Mouse (Mus musculus) layer of hippocampus, postnatal 36 days (tissue): ENCODE data around the gene Acsl1. TPM values are rescaled to one million over a fixed set of nuclear protein-coding genes. Genes with fewer than 3 reads are reported as not detected.

Source experiments
- DNase-seq, 2 experiments: peaks; one replicate each; pipeline ENCODE4 v3.0.0; 2022
- total RNA-seq, 2 experiments: library from RNA; stranded (reverse); gene quantifications; 2 replicates each; pipeline ENCODE4 v1.2.3; 2021

Acsl1 gene
- total RNA-seq, 2 experiments from 2014 or later: 39.8 to 44.9 TPM

DNA sequence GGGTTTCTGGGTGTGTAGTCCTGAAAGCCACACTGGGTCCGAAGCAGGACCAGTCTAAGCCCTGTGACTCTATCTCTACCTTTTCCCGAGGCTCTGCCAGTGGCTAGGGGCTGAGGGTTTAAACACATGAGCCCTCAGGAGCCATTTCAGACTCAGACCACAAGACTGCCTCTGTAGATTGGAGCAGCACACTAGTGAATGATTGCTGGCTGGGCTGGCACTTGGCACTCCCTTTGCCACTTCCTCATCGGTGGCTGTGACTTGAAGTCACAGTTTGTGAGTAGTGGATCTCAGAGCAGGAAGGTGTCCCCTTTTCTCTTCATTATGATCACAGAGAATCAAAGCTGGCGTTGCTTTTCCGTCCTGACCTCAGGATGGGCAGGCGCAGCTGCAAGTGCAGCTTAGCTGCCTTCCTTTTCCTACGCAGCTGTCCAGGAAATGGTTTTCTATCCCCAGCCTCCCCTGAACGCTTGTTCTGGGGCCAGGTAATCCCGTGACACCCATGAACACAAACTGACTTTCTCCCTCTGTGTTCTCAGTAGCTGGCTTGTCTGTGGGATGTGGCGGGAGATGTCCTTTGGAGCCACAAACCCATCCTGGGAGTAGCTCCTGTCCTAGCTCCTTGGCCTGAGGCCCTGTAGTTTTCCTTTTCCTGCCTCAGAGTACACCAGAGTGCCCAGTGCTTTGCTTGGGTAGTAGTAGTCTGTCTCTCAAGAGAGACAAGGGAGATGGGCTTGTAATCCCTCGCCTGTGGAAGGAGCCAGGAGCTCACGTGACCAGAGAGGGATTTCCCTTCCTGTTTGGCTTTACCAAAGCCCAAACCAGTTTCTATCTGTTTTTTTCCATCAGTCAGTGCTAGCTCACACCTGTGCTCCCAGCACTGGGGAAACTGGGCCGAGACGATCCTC is 37.9 kb downstream of the Acsl1 start:
- DNase-seq: no peak

DNA sequence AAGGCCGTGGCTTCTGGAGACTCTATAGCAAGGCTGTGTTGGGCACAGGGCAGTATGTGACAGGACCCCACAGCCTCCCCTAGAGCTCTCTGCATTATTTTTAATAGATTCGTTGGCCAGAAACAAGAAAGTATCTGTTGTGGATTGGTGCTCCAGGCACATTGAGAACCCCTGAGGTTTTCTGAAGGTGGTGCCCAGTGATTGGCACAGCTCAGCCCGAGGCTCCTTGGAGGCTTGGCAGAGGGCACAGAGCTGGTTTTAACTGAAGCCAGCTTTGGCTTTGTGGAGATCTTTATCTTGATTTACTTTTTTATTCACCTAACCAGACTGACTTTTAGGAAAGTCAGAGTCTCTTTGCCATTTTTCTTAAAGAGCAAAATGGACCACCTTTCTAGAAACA is 38.6 kb downstream of the Acsl1 start:
- DNase-seq: no peak

DNA sequence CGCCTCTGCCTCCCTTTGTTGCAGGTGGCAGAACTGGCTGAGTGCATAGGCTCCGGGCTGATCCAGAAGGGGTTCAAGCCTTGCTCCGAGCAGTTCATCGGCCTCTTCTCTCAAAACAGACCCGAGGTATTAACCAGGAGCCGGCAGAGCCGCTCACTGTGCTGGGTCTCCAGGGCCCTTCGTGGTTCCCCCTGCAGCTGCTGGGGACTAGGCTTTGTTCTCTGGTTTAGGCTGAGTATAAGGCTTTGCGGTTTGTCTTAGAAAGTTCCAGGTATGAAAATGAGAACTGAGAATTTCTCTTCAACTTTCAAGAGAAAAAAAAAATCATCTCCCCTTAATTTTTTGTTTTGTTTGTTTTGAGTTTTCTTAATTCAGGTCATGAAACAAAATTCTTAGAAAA is 40.5 kb downstream of the Acsl1 start:
- no peak for DNase-seq

DNA sequence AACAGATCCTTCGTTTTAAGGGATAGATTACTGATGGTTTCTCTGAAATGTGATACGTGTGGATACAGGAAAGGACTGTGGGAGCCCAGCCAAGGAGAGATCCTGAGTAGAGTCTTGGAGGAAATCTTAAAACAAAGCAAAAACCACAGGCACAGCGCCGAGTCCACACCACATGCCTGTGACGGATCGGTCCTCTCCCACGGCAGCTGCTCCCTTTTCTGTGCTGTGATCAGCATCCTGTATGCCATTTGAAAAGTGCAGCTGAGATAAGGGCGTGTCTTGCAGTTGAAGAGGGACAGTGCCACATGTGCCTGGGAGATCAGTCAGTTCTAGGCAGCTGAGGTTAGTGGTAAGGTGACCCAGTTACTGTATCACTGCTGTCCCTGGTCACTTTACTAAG is 41.7 kb downstream of the Acsl1 start:
- DNase-seq: no peak

DNA sequence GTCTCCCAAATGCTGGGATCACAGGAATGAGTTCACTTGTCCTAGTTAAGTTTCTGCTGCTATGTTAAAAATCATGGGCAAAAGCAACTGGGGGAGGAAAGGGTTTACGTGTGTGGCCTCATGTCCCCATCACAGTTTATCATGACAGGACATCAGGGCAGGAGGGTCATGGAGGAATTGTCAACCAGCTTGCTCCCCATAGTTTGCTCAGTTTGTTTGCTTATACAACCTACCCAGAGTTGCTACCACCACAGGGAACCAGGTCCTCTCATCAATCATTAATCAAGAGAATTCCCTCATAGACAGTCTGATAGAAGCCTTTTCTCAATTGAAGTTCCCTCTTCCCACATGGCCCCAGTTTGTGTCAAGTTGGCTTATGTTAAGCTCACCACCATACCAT is 43.2 kb downstream of the Acsl1 start:
- no peak for DNase-seq

DNA sequence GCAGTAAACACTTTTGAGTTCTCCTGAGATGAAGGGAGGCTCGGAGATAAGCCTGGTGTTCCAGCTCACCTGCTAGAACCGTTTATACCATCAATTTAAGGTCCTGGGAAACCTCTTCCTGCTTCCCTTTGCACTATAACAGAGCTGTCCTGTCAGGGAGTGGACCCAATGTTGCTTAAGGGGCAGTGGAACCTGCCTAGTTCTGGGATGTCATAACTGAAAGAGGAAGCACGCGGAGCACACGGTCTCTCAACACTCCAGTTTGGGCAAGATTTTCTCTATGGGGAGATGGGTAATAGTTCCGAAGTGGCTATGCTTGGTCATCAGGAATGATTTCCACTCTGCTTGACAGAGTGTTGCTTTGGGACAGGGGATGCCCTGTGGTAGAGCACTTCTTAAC is 49.8 kb downstream of the Acsl1 start:
- DNase-seq: no peak

DNA sequence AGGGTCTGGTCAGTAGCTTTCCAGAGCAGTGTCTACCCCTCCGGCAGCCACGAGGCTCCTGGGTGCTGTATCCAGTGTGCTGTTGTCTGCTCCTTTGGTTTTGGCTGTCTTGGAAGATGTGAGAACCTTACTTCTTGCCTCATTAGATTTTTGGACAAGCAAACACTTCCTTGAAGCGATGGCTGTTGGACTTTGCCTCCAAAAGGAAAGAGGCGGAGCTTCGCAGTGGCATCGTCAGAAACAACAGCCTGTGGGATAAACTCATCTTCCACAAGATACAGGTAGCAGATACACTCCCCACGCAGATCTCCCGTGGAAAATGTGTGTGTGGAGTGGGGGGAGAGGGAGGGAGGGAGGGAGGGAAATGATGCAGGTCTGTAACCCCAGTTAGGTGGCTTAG is 55.3 kb downstream of the Acsl1 start:
- DNase-seq: no peak

DNA sequence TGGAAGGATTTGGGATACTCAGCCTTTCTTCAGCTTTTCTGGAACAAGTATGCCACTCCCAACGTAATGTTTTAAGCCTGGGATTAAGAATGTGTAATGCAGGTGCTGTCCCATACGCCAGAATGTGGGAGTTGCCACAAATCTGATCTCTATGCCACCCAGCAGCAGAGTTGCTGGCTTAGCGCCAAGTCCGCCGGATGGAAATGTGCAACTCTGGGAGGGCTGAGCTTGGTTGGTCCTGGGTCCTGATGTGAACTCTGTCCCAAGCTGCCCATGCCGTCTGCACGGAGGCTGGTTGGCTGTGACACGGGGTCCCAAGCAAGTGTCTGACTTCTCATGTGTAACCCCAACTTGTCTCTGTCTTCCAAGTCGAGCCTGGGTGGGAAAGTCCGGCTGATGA is 56.0 kb downstream of the Acsl1 start:
- DNase-seq: no peak

DNA sequence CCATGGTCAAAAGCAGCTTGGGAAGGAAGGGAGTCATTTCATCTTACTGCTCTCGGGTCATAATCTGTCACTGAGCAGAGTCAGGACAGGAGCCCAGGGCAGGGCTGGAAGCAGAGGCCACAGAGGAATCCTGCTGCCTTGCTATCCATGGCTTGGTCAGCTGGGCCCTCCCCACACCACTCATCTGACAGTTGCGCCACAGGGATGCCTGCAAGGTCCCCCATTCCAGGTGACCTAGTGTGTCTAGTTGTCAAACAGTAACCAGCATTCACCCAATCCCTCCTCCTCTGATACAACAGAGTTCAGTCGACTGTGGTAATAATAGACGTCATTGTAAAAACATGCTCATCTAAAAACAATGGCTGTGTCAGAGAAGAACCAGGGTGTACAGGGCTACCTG is 58.7 kb downstream of the Acsl1 start:
- no peak for DNase-seq

DNA sequence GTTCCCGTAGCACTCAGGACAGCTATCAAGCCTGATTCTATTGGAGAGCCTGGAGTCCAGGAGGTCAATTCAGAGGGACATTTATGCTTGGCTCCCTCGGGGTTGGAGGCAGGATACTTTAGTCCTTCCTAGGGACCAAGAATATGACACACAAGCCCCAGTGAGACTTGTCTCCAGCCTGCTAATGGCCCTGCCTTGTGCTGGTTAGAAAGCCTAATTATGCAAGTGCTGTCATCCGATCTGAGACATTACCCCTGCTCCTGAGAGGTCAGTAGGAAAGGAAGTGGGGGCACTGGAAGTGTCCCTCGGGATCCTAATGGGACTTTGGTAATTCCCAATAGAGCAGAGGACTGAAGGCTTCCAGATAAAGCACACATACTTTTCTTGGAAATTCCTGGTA is 59.7 kb downstream of the Acsl1 start:
- DNase-seq: no peak

DNA sequence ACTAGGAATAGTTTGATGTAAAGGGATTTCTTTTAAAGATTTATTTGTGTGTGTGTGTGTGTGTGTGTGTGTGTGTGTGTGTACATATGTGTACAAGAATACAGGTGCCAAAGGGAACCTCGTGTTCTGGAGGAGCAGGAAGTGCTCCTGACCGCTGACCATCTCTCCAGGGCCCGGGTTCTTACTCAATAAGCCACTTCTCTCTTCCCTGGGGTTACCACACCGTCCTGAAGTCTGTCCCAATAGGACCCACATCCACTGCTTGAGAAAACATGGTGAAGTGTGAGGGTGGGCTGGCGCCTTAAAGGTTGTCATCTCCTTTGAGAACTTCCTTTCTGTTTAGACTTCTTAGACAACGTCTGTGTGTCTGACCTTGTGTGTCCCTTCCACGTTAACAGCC is 63.1 kb downstream of the Acsl1 start:
- DNase-seq: no peak

DNA sequence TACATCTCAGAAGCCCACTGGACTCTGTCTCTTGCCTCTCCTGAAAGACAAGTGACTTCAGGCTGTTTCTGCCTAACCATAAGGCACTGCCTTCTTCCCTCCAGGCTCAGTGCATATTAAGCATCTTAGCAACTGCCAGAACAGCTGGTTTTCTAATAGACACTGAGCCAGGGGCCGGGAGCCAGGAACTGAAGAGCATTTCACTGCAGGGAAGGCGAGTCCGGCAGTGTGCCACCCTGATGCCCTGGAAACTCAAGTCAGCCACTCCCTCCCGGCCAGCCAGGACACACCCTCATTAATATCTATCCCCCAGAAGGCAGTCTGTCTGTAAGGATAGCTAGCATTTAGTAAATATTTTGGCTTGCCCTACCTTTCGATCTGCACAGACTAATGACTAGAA is 68.9 kb downstream of the Acsl1 start:
- no peak for DNase-seq

DNA sequence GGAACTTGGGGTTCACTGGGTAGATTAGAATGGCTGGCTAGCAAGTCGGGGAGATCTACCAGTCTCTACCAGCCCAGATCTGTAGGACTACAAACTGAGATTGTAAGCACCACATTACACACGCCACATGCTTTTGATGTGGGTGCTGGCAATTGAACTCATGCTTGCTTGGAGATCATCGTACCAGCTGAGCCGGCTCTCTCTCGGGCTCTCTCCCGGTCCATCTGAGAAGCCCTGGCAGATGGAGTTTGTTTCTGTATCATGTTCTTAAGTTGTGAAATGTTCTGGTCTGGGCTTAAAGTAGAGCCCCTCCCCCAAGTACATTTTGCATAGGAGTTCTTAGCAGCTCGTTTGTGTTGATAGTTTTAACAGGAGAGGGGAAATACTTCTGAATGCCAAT is 72.4 kb downstream of the Acsl1 start:
- DNase-seq: no peak

DNA sequence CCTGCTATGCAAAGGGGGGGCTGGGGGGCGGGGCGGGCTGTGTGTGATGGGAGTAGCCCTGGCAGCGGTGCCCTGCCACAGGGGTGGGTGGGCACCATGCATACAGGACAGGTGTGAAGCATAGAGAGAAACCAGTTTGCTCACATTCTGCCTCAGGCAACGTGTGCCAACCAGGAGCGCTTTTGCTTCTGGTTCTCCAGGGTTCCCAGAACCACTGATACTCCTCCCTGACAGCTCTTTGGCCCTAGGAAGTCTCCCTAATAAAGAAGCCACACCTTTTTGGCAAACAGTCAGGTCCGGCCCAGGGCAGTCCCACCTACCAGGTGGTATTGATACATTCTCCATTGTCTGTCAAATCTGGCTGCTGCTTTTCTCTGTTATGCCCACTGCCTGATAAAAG is 72.8 kb downstream of the Acsl1 start:
- DNase-seq: no peak

DNA sequence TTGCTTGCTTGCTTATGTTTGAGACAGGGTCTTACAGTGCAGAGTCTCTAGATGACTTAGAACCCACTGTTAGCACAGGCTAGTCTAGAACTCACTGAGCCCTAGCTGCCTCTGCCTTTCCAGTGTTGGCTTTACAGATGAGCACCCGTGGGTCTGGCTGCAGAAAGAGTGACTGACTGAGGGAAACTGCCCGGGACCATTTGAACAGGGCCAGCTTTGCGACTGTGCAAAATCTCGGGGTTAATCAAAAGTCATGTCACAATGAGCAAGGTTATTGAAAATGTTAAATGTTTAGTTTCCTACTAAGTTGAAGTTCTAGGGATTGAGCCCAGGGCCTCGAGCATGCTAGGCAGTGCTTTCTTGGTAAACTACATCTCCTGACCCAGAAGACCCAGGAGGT is 75.0 kb downstream of the Acsl1 start:
- DNase-seq: no peak

DNA sequence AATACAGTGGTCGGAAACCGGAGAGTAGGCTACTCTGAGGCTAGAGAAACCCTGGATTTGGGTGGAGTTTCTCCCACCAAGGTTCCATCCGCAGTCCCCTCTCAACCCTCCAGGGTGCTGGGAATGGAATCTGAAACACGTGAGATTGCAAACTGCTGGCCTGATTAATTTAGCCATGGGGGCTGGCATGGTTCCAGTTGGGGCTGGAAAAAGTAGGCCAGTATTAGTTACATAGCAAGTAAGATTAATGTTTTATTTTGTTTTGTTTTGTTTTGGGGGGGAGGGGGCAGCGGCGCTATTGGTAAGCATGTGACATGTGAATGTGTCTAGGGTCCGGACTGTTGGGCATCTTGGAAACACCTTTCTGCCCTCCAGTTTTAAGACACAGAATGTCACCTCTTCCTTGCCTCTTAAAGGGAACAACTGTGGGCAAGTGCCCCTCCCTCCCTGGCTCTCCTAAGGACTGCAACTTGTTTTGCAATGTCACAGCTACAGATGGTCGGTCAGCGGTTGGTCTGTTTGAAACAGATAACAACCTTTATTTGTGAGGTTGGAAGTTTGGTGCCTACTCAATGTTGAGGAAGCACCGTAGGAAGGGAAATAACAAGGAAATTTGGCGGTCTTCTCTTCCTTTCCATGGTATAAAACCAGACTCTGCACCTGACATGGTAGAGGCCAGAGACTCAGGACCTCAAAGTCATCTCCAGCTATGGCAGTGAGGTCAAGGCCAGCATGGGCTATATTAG is 75.8 kb downstream of the Acsl1 start:
- DNase-seq: no peak

DNA sequence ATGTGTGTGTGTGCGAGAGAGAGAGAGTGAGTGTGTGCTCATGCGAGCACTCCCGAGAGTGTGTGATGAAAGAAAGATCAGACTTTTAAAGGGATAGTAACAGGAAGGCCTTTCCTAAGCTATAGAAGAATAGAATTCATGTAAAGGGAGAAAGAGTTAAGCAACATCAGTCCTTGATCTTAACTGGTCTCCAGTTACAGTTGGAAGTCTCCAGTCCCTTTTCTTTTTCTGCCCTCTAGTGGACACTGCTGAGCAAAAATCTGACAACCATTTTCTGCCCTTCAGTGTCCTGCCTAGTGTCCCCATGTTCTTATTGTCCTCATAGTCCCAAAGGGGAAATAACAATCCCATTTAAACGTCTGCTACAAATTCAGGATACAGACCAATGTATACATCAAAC is 76.4 kb downstream of the Acsl1 start:
- no peak for DNase-seq

DNA sequence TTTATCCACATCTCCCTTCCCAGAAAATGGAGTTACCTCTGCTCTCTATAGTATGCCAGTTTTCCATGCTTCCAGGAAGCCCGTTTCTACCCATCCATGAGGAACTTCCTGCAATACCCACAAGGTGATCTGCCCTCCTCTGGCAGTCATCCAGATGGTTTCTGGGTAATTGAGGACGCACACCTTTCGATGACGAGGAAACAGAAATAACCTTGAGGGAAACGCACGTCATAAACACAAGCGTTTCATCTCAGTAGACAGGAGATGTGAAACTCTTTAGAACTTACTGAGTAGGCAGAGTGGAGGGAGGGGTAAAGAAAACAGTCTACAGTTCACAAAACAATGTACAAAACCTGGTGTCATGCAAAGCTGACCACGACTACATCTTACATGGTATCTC is 79.2 kb downstream of the Acsl1 start:
- DNase-seq: no peak

DNA sequence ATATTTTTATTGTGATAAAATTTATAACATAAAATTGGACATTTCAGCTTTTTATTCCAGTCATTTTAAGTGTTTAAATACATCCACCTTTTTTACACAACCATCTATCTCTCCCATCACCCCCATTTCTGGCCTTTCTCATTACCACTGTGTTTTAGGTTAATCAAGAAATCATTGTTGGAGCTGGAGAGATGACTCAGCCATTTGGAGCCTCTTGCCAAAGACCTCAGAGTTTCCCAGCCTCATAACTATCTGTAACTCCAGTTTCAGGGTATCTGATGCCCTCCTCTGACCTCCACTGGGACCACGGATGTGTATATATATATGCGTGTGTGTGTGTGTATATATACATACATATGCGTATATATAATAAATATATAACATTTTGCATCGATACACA is 80.2 kb downstream of the Acsl1 start:
- DNase-seq: no peak

DNA sequence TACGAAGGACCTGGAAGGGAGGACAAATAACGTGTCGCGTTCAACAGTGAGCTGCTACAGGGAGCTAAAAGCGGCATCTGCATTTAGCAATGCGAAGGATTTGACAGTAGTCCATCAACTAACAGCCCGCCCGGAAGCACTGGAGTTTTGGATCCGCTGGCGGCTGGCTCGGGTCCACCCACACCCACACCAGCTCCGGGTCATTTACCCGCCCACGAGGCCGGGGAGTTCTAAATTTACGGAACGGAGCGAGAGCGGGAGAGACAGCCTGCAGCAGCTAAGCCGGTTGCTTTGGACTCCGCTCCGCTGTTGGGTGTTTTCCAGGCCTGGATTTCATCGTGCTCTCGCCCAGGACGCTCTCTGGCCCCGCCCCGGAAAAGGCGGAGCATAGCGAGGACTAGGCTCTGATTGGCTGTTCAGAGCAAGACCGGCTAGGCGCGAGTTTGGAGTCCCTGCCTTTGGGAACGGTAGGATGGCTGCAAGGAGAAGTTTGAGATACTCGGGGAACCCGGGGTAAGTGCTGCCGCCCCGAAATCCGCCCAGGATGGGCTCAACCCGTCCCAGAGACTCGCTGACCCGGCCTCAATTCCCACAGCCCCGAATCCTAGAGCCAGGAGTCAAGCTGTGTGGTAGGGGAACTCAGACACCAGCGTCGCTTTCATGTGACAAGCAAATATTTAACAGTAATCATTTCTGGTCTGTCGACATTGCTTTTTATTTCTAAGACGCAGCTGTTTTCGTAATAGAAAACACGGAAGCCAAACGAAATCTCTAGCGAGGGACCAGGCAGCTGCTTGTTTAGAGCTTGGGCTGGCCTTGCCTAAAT is 81.0 kb downstream of the Acsl1 start, which contains the start of gene Cenpu:
Gene Cenpu (plus strand): TSS at position 414 of the 826 bp plus-strand sequence.
- DNase-seq: peak; percentile 100

DNA sequence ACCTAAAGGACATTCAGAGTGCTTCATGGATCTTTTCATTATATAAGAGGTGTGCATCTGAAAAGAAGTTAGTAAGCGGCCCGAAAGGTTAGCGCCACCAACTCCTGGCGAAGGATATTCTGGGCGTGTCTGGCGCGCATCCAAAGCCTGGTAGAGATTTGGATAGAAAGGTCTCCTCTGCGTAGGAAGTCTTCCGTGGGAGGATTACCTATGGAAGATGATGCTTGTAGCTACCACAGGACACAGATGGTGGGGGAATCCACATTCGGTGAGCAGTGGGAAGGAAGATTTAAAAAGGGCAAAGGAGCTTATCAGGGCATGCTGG is 81.6 kb downstream of the Acsl1 start:
- DNase-seq: no peak

DNA sequence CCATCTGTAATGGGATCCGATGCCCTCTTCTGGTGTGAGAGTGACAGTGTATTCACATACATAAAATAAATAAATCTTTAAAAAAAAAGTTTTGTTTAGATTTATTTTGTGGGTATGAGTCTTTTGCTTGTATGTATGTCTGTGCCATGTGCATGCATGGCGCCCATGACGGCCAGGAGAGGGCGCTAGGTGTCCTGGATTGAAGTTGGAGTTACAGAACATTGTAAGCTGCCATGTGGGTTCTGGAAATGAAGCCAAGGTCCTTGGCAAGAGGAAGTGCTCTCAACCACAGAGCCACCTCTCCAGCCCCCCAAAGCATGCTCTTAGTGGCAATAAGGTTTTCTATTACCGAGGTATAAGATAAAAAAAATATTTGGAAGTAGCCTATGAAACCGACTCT is 88.6 kb downstream of the Acsl1 start:
- no peak for DNase-seq

DNA sequence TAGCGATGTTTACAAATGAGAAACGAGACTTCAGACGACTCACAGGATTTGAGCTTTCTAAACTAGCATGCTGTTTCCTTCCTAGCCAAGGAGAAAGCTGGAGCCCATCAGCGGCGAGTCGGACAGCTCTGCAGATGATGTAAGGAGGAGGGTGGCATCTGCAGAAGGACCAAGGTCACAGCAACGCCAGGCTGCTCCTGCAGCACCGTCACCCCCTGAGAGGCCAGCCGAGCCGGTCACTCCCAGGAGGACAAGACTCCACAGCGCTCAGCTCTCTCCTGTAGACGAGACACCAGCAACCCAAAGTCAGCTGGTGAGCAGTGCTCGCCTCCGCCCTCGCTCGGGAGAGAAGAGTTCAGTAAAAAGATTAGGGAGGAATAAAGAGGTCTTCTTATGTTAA is 91.5 kb downstream of the Acsl1 start:
- DNase-seq: no peak
